Mouse (Mus musculus) fibroblast of lung, adult 2 months (primary cell): ENCODE data around the gene Suco.

Experiments
- DNase-seq: peaks from one replicate; pipeline ENCODE4 v3.0.0-alpha.2; 2011; ENCODE audit warnings: low read depth

The Suco gene

GRCm38 (mm10) chr1:161788339-161788738, 88.1 kb downstream of the Suco start, which contains the start of gene Fasl:
Gene Fasl, minus strand, starts transcription at chr1:161788495.
- no peak for DNase-seq

- no peak for DNase-seq
Observed at GRCm38 (mm10) chr1:161782725-161783124, 93.8 kb downstream of the Suco start.

GRCm38 (mm10) chr1:161781594-161781993, 94.9 kb downstream of the Suco start:
- DNase-seq = no peak

- DNase-seq = no peak
Observed at GRCm38 (mm10) chr1:161779057-161779456, 97.4 kb downstream of the Suco start.

GRCm38 (mm10) chr1:161775151-161775550, 101.3 kb downstream of the Suco start:
- DNase-seq = no peak

GRCm38 (mm10) chr1:161771293-161771692, 105.2 kb downstream of the Suco start:
- DNase-seq = no peak

GRCm38 (mm10) chr1:161769329-161769728, 107.2 kb downstream of the Suco start:
- DNase-seq = no peak

- DNase-seq = no peak
Observed at GRCm38 (mm10) chr1:161767101-161767524, 109.4 kb downstream of the Suco start.

- no peak for DNase-seq
Observed at GRCm38 (mm10) chr1:161766656-161767055, 109.8 kb downstream of the Suco start.
